Mouse (Mus musculus) liver, adult 10 weeks (tissue): Measurements from ENCODE around the gene Rrp12. TPM values are rescaled to one million over a fixed set of nuclear protein-coding genes. Genes with fewer than 3 reads are reported as not detected.

Experiments
- polyA plus RNA-seq: library from polyadenylated mRNA; stranded (reverse); fragments of 350-450 nt; fragmentation: Illumina TruSeq; extraction: RNeasy Lipid Tissue Mini Kit (QIAGEN cat#74804); gene quantifications from one replicate; pipeline ENCODE4 v1.2.3, GENCODE M21; 2014; ENCODE audit warnings: low read depth, low replicate concordance

Gene Rrp12
- 0.29 TPM for polyA plus RNA-seq

GRCm38 (mm10) chr19:41895460-41896318, at the start of gene Rrp12:
Rrp12 (minus strand) TSS chr19:41896173.

GRCm38 (mm10) chr19:41933179-41934086, 37.5 kb upstream of the Rrp12 start, which contains the start of the genes Exosc1 and Zdhhc16:
Exosc1 (minus strand) TSS chr19:41933423.
Zdhhc16 (plus strand) TSS chr19:41933480.

GRCm38 (mm10) chr19:41911178-41912073, 15.5 kb upstream of the Rrp12 start, which contains the start of gene Pgam1:
Pgam1 (plus strand) TSS chr19:41911923.

GRCm38 (mm10) chr19:41847992-41848851, 47.8 kb downstream of the Rrp12 start, which contains the start of gene Frat2:
Frat2 (minus strand) TSS chr19:41848132.

GRCm38 (mm10) chr19:41829381-41830105, 66.4 kb downstream of the Rrp12 start, which contains the start of gene Frat1:
Frat1 (plus strand) TSS chr19:41829970.

Other genes with a start within 250 kb of the Rrp12 start
- not detected for gene Slit1, start 152.5 kb downstream of the Rrp12 start, polyA plus RNA-seq
- gene Arhgap19, start 94.1 kb downstream of the Rrp12 start, polyA plus RNA-seq: 1.5 TPM
- gene Frat1, start 66.2 kb downstream of the Rrp12 start, polyA plus RNA-seq: 1.6 TPM
- 1.5 TPM for gene Frat2, start 48.0 kb downstream of the Rrp12 start, polyA plus RNA-seq
- gene Pgam1, start 15.8 kb upstream of the Rrp12 start, polyA plus RNA-seq: 150 TPM
- gene Exosc1, start 37.2 kb upstream of the Rrp12 start, polyA plus RNA-seq: 15.5 TPM
- gene Zdhhc16, start 37.3 kb upstream of the Rrp12 start, polyA plus RNA-seq: 15.2 TPM
- 7.8 TPM for gene Mms19, start 85.0 kb upstream of the Rrp12 start, polyA plus RNA-seq
- not detected for gene Ubtd1, start 85.6 kb upstream of the Rrp12 start, polyA plus RNA-seq
- not detected for gene Ankrd2, start 139.8 kb upstream of the Rrp12 start, polyA plus RNA-seq
- 65.6 TPM for gene Hoga1, start 149.4 kb upstream of the Rrp12 start, polyA plus RNA-seq
- 0.66 TPM for gene 4933411K16Rik, start 156.1 kb upstream of the Rrp12 start, polyA plus RNA-seq
- gene Morn4, start 190.2 kb upstream of the Rrp12 start, polyA plus RNA-seq: not detected
- gene Pi4k2a, start 194.3 kb upstream of the Rrp12 start, polyA plus RNA-seq: 10.1 TPM
- gene Avpi1, start 232.9 kb upstream of the Rrp12 start, polyA plus RNA-seq: 5.4 TPM